Mouse (Mus musculus): ENCODE measurements around the gene Tmcc2.

- TF ChIP-seq CTCF (conservative IDR thresholded peaks at IDR 0.05; ENCODE audit: insufficient read depth, insufficient read length, low read depth, low read length) (no peak), POLR2A (IDR thresholded peaks at IDR 0.05; ENCODE audit: low read depth, low read length) (no peak)
Measured at GRCm38 (mm10) chr1:132371298-132372081, 19.6 kb downstream of the Tmcc2 start.

Data from kidney, adult 2 months (tissue).